Mouse (Mus musculus): Measurements from ENCODE around the gene Crybg2. TPM values are rescaled to one million over a fixed set of nuclear protein-coding genes. Genes with fewer than 3 reads are reported as not detected.

Crybg2 gene
- total RNA-seq, 2 experiments from 2014 or later, result 2.7 to 3.0 TPM

DNA sequence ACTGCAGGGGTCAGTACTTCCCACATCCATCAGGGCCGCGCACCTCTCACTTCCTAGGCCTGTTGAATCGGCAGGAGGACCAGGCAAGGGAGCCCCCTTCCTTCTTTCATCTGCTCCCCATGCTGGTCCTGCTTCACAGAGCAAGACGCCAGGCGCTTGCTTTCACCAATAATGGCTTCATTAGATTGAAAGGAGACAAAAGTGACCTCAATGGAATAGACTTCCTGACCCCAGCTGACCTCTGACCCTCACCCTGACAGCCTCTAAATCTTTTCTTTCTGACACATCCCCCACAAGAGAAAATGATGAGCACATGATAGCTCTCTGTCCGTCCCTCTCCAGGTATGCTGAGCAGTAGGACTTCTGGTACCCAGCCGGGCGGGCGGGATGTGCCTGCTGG lies 34.8 kb upstream of the Crybg2 start:
- TF ChIP-seq CTCF (conservative IDR thresholded peaks at IDR 0.05), result no peak

DNA sequence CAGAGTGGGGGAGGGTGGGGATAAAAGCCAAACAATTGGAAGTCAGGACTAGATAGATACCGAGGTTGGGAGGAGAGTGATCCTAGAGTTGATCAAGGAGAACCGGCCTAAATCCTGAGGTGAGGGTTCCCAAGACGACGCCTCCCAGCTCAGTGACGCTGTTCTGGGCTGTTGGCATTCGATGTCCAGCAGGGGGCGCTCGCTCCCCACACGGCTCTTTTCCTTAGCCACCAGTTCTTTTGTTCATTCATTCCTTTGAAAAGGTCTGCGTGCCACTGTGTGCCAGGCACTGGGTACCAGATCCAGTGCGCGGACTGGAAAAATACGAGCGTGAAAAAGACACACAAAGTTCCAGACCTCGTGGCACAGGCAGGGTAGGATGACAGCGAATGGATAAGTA lies 24.7 kb upstream of the Crybg2 start:
- DNase-seq (ENCODE audit: low spot score in 2 of 2), result peak; percentile 78 to 88
- Histone ChIP-seq H3K27ac (no peak overlapping the region), H3K4me3 (no peak overlapping the region)
- TF ChIP-seq CTCF (conservative IDR thresholded peaks at IDR 0.05), result peak; percentile 94

More for the DNA sequence above, 34.8 kb upstream of the Crybg2 start:
- DNase-seq (ENCODE audit: low spot score in 2 of 2), result no peak
- H3K27ac ChIP-seq, result no peak overlapping the region
- H3K4me3 ChIP-seq, result no peak overlapping the region

DNA sequence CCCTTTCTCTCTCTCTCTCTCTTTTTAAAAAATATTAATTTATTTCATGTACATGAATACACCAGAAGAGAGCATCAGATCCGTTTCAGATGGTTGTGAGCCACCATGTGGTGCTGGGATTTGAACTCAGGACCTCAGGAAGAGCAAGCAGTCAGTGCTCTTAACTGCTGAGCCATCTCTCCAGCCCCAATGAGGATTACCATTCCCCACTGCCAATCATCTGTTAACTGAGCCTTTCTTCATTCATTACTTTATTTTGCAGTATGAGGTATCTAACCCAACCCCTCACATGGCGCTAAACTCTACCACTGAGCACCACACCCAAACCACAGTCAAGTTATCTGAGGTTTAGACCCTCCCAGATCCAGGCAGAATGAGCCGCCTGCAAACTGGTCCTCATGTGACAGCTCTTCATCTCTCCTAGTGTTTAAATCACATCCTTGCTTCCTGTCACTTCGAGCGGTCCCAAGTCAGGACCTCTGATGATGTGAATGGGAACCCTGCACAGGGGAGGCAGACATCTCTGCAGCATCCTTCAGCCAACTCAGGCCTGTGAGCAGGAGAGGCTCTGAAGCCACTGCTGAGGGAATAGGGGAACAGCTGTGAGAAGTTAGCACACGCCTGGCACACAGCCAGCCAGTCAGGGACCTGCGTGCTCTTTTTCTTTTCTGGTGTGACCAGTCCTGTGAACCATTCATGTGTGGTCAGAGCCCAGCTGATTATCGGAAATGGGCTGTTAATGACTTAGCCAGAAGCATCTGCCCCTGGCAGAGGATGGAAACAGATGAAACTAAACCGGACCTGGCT lies 19.1 kb upstream of the Crybg2 start:
- Histone ChIP-seq H3K27ac (no peak overlapping the region), H3K4me3 (no peak overlapping the region)
- no peak for TF ChIP-seq CTCF (conservative IDR thresholded peaks at IDR 0.05)

DNA sequence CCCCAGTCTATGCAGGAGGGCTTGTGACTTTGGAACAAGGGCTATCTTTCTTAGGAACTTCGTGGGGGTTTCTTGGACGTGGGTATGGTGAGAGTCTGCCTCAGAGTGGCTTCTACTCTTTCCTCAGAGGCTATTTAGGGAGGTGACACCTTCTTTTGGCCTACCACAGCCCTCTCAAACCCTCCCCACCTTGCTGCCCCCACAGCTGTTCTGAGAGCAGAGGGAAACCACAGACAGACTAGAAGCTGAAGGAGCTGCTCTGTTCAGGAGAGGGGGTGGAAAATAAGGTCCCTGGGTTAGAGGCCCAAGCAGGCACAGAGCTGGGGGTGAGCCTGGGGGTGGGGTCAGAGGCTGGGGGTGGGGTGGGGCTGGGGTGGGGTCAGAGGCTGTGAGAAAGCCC lies 17.6 kb upstream of the Crybg2 start:
- DNase-seq (ENCODE audit: low spot score in 2 of 2), result no peak
- Histone ChIP-seq H3K4me3 (no peak overlapping the region), H3K27ac (no peak overlapping the region)
- TF ChIP-seq CTCF (conservative IDR thresholded peaks at IDR 0.05), result no peak

More for the DNA sequence above, 19.1 kb upstream of the Crybg2 start:
- no peak for DNase-seq (ENCODE audit: low spot score in 2 of 2)

DNA sequence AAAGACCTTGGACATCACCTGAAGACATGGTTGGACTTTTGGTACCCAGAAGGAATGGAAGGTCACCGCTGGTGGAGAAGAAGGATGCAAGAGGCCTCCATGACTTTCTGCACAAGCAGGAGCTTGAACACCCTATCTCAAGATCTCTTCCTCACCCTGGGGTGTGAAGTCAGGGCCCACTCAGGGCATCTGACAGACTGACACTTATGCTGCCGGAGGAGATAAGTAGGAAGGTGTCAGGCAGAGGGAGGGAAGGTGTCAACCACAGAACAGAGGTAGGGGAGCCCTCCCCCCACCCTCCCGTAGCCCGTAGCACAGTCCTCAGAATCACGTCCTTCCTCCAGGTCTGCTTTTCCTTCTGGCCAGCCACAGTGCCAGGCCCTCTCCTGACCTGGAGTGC lies 13.0 kb upstream of the Crybg2 start:
- TF ChIP-seq CTCF (conservative IDR thresholded peaks at IDR 0.05), result no peak
- no peak overlapping the region for H3K27ac ChIP-seq

DNA sequence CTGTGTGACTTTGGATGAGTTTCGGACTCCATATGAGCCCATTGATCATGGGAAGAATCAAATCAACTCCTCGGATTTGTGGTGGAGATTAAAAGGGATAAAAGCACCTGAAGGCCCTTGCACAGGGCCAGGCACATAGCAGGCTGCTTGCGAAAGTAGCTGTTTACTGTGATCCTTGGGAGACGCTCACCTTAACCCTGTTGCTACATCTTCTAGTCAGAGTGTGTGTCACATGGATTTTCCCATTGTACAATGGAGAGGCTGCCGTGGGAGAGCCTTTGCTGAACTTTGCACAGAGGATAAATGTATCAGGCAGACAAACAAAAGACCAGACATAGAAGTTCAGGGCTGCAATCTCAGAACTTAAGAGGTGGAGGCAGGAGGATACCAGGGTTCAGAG lies 8.7 kb upstream of the Crybg2 start:
- DNase-seq (ENCODE audit: low spot score in 2 of 2), result no peak
- no peak overlapping the region for H3K27ac ChIP-seq
- no peak overlapping the region for H3K4me3 ChIP-seq
- TF ChIP-seq CTCF (conservative IDR thresholded peaks at IDR 0.05), result no peak

More for the DNA sequence above, 13.0 kb upstream of the Crybg2 start:
- H3K4me3 ChIP-seq, result no peak overlapping the region
- no peak for DNase-seq (ENCODE audit: low spot score in 2 of 2)

DNA sequence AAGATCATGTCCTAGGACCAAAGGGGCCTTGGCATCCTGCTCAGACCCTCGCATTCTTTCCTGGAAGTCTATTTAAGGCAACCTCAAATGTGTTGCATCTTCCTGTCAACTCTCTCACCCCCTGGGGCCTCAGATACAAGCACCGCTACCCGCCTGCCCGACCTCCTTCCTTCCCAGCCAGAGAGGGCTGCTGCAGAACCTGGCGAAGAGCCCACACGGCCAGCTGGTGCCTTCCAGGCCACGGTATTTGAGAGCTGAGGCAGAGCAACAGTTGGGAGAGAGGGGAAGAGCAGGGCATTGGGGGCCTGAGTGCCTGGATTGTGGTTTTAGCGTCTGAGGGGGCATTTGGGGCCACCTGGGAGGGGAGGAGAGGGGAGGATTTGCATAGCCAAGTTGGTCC lies 8.1 kb upstream of the Crybg2 start:
- H3K4me3 ChIP-seq, result no peak overlapping the region
- no peak for DNase-seq (ENCODE audit: low spot score in 2 of 2)
- no peak overlapping the region for H3K27ac ChIP-seq
- TF ChIP-seq CTCF (conservative IDR thresholded peaks at IDR 0.05), result no peak

DNA sequence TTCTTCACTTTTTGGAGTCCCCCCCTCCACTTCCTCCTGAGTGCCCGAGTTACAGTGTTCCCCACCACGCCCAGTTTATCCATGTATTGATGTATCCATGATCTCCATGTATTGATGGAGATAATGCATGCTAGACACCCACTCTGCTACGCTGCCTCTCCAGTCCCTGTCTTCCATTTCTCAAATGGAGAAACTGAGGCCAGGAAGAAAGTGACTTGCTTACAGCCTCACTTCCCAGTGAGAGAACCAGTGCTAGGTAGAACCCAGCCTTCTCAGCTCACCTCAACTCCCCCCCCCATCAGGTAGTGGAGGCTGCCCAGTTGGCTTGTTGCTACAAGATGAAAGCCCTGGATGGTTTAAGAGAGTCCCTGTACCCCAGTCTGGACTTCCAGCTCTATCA lies 7.1 kb upstream of the Crybg2 start, which contains the start of gene Zfp683:
TSS of gene Zfp683 (plus strand) at position 301 of the 400 bp plus-strand sequence.
- no peak within 1 kb of the TSS for H3K4me3 ChIP-seq
- no peak for DNase-seq (ENCODE audit: low spot score in 2 of 2)
- TF ChIP-seq CTCF (conservative IDR thresholded peaks at IDR 0.05), result no peak
- H3K27ac ChIP-seq, result no peak within 1 kb of the TSS

DNA sequence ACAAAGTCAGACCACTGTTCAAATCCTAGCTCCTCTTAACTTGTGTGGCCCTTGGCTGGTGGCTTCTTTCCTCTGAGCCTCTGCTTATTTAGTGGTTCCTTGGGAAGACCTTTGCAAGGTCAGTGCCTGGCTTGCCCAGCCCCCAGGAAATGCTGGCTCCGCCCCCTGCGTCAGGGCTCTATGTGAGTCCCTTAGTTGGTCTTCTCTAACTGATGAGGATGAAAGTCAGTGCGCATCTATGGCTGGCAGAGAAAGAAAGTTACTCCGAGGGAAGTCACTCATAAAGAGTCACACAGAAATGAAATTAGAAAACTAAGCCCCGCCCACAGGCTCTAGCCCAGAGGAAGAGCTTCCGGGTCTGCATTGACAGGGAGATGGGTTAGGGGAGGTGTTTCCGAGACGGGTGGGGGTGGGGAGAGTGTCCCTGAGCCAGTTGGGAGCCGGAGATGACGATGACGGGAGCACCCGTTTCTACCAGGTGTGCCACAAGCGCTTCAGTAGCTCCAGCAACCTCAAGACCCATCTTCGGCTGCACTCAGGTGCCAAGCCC lies 2.4 kb upstream of the Crybg2 start:
- no peak for DNase-seq (ENCODE audit: low spot score in 2 of 2)
- TF ChIP-seq CTCF (conservative IDR thresholded peaks at IDR 0.05), result no peak
- no peak overlapping the region for H3K27ac ChIP-seq
- no peak overlapping the region for H3K4me3 ChIP-seq

DNA sequence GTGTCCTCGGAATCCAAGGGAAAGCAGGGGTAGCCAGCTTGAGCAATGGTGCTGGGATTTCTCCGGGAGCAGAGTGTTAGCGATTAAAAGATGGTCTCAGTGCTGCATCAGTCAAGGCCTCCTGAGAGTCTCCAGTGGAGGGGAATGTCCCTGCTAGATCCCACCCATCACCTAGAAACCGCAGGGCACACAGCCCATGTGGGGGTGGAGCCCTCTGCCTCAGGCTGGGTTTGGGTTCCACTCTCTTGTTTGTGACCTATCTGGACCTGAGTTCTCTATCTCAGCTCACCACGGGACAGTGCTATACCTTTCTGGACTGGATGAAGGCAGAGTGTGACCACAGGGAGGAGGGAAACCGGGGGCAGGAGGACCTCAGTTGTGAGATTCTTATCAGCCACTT lies 1.7 kb upstream of the Crybg2 start:
- Histone ChIP-seq H3K4me3 (no peak overlapping the region), H3K27ac (no peak overlapping the region)
- no peak for DNase-seq (ENCODE audit: low spot score in 2 of 2)
- TF ChIP-seq CTCF (conservative IDR thresholded peaks at IDR 0.05), result no peak

DNA sequence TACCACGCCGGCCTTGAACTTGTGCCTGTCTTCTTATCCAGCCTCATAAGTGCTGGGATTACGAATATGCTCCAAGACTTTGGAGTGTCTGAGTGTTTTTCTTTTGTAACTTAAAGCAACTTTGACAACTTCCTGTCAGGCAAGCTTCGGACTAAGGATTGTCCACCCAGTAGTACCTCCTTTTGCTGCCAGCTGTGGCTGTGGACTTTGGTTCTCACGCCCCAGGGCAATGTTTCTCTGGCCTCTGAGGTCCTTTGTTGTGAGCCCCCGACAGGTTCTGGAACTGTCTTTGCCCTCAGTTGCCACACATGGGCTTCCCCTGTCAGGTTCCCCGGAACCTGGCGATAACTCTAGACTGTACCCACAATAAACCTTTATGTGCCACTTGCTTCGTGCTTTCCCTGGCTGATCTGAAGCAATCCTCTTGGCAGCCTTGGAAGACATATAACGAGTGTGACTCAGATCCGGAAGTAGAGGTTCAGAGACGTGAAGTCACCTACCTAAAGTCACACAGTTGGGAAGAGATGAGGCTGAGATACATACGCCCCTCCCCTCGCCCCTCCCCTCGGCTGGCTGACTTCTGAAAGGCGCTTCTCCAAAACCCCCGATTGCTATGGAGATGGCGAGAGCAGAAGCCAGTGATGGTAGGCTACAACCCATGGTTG lies 683 bp downstream of the Crybg2 start:
- H3K4me3 ChIP-seq, result no peak overlapping the region
- no peak overlapping the region for H3K27ac ChIP-seq
- no peak for TF ChIP-seq CTCF (conservative IDR thresholded peaks at IDR 0.05)
- DNase-seq (ENCODE audit: low spot score in 2 of 2), result no peak

DNA sequence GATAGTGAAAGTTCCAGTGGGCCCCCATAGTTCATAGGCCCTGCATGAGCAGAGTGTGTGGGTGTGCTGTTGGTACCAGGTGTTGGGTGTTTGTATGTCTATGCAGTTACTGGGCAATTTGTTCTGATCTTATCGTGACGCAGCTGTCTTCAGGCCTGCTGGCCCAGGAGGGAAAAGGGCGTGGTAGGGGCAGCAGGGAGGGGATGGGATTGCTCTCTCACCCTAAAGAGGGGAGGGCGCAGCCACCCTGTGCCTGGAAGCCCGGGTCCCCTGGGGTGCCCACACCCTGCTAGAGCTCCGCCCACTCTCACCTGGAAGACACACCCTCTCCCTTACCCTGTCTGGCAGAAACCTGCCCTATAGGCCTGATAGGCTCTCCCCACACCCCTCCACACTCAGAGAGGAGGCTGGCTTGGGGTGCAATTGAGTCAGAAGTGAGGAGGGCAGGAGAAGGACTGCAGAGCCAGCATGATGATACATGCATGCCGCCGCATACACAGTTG lies 1.4 kb downstream of the Crybg2 start:
- no peak overlapping the region for H3K27ac ChIP-seq
- no peak for DNase-seq (ENCODE audit: low spot score in 2 of 2)
- H3K4me3 ChIP-seq, result no peak overlapping the region
- TF ChIP-seq CTCF (conservative IDR thresholded peaks at IDR 0.05), result no peak

DNA sequence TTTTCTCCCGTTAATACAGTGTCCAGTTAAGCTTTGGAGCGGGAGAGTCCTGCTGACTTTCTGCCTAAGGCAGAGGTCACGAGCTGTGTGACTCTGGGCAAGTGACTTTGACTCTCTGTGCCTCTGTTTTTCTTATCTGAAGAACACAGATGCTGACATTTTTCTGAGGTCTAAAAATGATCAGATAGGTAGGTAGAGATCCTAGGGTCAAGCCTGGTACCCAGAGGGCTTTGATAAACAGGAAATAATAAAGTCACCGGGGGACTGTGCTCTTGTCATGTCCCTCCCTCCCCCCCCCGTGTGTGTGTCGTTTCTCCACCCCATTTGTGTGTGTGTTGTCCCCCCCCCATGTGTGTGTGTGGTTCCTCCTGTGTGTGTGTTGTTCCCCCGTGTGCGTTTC lies 1.9 kb downstream of the Crybg2 start:
- DNase-seq (ENCODE audit: low spot score in 2 of 2), result no peak
- TF ChIP-seq CTCF (conservative IDR thresholded peaks at IDR 0.05), result no peak
- Histone ChIP-seq H3K4me3 (no peak overlapping the region), H3K27ac (no peak overlapping the region)
